Mouse (Mus musculus) lung, adult 2 months (tissue): ENCODE data around the gene Jarid2.

Experiments
- CTCF ChIP-seq: fragments of 200-500 bp; IDR thresholded peaks from 2 replicates; pipeline ENCODE4 v1.5.1; 2011; ENCODE audit warnings: mild to moderate bottlenecking, low read length, control low read depth; ENCODE audit not compliant: insufficient read depth
- POLR2A ChIP-seq: fragments of 200-500 bp; IDR thresholded peaks from 2 replicates; pipeline ENCODE4 v1.6.1; 2011; ENCODE audit warnings: low read depth, mild to moderate bottlenecking, control low read depth, low read length, borderline replicate concordance; ENCODE audit errors: extremely low read depth

DNA sequence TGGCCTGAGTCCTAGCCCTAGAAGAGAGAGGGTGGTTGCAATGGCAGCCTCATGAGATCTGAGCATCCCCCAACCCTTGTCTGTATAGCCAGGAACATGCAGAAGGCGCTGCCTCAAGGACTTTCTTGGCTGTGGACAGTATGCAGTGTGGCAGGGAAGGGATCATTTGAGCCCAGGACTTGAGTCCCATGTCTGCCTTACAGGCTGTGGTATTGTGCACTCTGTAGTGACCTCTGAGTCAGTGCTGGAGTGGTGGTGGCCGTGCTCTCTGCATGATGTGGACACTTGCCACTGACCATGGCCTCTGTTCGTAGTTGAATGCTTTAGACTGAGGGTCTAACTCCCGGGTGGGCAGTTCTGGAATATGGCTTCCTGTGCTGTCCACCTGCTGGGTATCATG lies 187.9 kb downstream of the Jarid2 start:
- TF ChIP-seq POLR2A = no peak
- no peak for TF ChIP-seq CTCF
